Mouse (Mus musculus) lung, postnatal 10 days (tissue): ENCODE measurements at regions not wholly inside any gene's neighbourhood (a gene's known extent, or its start where the extent isn't known, plus 50 kb on each side); places are given as distances from the start of the nearest gene placed in this dataset.

Experiments
- DNase-seq: peaks from one replicate; pipeline ENCODE4 v3.0.0; 2021

DNA sequence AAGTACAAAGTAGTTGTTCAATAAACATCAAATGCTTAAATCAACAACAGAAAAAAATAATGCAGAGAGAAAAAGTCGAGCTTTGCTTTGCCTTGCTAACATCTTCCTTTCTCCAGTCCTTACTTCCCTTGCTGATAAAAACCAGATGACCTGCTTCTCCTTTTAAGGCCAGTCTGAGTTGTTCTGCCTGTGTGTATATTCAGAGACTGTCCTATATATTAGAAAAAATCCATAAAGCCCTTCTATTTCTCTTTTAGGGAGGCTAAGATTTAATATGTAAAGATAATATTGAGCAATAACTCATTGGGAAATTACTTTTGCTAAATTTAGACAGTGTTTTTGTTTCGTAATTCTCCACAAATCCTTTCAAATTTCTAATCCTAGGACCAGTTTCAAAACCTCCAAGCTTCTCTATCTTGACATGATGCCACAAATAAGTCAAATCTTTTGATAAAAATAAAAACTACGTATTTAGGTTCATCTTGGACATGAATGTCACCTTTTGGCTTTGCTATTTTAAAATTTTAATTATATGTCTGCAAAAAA, 361.0 kb upstream of the Kif18a start:
- no peak for DNase-seq

DNA sequence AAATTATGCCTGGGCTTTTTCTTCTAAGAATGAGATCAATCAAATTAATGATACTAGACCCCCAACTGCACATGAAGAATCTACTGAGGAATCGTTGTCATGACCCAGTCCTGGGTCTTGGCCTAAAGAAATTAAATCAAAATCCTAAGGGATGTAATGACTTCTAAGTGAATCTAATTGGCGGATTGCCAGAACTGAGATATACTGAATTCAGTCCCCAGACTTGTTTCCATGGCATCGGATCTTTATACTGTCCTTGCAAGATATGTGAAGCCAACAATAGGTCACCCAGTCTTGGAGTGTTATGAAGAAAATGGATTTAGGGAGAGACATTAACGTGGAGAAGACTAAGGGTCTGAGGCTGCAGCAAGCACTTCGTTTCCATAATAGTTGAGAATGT, 360.4 kb upstream of the Kif18a start:
- DNase-seq, result no peak

DNA sequence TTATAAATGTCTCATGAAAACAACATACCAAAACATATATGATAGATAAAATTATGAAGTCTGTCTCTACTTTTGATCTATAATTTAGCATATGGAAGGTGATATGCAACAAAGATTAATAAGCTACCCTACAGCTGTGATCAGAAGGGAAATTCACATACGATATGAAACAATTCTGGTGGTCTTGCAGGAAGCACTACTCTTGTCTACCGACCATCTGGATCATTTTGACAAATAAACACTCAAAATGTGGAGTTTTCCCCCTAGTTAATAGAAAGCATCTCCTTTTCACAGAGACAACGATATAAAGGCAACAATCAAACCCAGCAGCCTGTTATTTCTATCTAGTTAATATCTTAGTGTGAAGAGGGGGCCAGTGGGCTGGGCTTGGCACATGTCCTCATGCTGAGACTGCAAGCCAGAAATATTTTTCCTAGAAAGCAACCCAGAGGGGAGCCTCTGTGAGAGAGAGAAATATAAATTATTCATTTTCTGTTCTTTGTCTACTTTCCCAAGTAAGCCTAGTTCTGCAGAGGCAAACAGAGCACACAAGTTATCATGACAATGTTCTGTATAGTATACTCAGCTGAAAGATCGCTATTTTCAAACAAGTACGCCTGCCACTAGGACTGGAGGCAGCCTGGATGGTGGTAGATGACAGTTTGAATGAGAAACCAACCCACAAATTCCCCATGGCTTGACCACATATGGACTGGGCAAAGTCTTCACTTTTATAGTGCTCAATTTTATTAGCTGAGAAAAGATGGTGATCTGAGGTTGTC, 344.4 kb upstream of the Kif18a start:
- no peak for DNase-seq

- DNase-seq, result no peak
Measured at GRCm38 (mm10) chr2:108980921-108981320, 299.6 kb upstream of the Kif18a start.

GRCm38 (mm10) chr2:109016223-109016622, 264.3 kb upstream of the Kif18a start:
- DNase-seq, result no peak

DNA sequence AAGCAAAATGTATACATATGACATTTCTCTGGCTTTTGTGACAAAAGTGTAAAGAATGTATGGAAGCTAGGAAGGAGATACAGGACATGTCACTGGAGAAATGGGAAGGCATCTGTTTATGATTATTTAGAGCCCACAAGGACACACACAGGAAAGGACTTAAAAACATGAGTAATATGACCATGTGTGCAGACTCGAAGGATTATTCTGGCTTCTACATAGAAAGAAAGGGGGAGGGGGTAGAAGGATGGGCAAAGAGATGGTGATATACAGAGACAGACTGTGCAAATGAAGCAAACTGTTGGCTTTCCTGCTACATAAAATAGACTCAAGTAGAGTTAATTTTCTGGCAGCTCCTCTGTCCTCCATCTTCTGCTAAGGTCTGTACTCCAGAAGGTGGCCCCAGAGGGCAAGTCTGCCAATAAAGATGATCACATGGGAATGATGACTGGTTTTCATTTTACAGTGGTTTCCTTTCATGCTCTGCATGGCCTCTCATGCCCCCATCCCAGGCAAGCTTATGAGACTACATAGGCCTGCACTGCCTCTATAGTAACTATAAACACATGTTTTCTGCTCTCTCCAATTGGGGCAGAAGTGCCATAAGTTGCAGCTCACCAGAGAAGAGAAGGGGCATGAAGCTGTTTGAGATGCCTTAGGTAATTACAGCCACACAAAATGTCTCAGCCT, 263.4 kb upstream of the Kif18a start:
- no peak for DNase-seq

GRCm38 (mm10) chr2:109038131-109038695, 242.3 kb upstream of the Kif18a start:
- no peak for DNase-seq
